Mouse (Mus musculus) olfactory bulb, adult 2 months (tissue): ENCODE data around the gene Sfpq. TPM values are rescaled to one million over a fixed set of nuclear protein-coding genes. Genes with fewer than 3 reads are reported as not detected.
"Not testable (repeated sequence)": the region's sequence is repeated elsewhere in the genome, so short reads cannot be mapped to it uniquely, and the experiment has no call there.

ENCODE experiments used
- H3K27ac ChIP-seq: fragments of 200-500 bp; 2 replicates; pipeline ENCODE4 v1.5.1; 2012; ENCODE audit warnings: low read depth, low read length; ENCODE audit not compliant: insufficient read depth
- H3K4me1 ChIP-seq: fragments of 200-500 bp; 2 replicates; pipeline ENCODE4 v1.6.1; 2012; ENCODE audit warnings: low read length; ENCODE audit not compliant: control insufficient read depth, insufficient read depth
- H3K4me3 ChIP-seq: fragments of 200-500 bp; 2 replicates; pipeline ENCODE4 v1.5.1; 2012; ENCODE audit warnings: mild to moderate bottlenecking, low read depth, low read length, moderate library complexity; ENCODE audit not compliant: insufficient read depth
- CTCF ChIP-seq: fragments of 200-500 bp; IDR thresholded peaks from 2 replicates; pipeline ENCODE4 v1.5.1; 2012; ENCODE audit warnings: low read depth, mild to moderate bottlenecking, low read length, moderate library complexity; ENCODE audit not compliant: insufficient read depth
- POLR2A ChIP-seq: fragments of 200-500 bp; IDR thresholded peaks from 2 replicates; pipeline ENCODE4 v1.6.1; 2012; ENCODE audit warnings: mild to moderate bottlenecking, low read depth, low read length, moderate library complexity; ENCODE audit not compliant: insufficient read depth
- WGBS: fragments of 180-500 bp; shearing (Covaris S2); methylation state at CpG from one replicate; pipeline ENCODE4 v1.1.7; 2018; 5-methylcytosine and 5-hydroxymethylcytosine counted together
- polyA plus RNA-seq: library from polyadenylated mRNA; stranded (reverse); fragments of >200 nt; gene quantifications from 2 replicates; pipeline ENCODE4 v1.2.4, GENCODE M21; 2012; ENCODE audit warnings: low replicate concordance; ENCODE audit not compliant: missing spikeins, insufficient read depth, insufficient read length

Gene Sfpq
- polyA plus RNA-seq, result 295 and 1,081 TPM in 2 replicates

DNA sequence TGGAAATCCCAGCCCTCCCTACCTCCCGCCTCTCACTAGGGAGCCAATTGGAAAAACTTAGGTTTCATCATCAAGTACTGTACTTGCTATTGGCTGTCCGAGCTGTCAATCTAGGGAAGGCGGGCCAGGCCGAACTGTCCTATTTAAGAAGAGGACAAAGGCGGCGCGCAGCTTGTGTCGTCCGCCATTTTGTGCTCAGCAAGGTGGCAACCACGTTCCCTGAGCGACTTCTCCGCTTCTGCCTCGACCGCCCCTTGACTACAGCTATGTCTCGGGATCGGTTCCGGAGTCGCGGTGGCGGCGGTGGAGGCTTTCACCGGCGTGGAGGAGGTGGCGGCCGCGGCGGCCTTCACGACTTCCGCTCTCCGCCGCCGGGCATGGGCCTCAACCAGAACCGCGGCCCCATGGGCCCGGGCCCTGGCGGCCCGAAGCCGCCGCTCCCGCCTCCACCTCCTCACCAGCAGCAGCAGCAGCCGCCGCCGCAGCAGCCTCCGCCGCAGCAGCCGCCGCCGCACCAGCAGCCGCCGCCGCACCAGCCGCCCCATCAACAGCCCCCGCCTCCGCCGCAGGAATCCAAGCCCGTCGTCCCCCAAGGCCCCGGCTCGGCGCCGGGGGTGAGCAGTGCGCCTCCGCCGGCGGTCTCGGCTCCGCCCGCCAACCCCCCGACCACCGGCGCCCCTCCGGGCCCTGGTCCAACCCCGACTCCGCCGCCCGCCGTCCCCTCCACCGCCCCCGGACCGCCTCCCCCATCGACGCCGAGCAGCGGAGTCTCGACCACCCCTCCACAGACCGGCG lies at the start of gene Sfpq:
TSS of gene Sfpq (plus strand) at position 174 of the 795 bp plus-strand sequence.
- peak within 1 kb of the TSS; percentile 97 for H3K27ac ChIP-seq
- H3K4me1 ChIP-seq, result 0 out of 2 replicates have a peak, but pooled peaks cover 2% of the 10 kb centered on the region
- TF ChIP-seq POLR2A (peak; percentile 97), CTCF (no peak)
- WGBS, result under 1% methylated on average over 86 of the region's 87 CpGs
- H3K4me3 ChIP-seq, result peak within 1 kb of the TSS; percentile 98

DNA sequence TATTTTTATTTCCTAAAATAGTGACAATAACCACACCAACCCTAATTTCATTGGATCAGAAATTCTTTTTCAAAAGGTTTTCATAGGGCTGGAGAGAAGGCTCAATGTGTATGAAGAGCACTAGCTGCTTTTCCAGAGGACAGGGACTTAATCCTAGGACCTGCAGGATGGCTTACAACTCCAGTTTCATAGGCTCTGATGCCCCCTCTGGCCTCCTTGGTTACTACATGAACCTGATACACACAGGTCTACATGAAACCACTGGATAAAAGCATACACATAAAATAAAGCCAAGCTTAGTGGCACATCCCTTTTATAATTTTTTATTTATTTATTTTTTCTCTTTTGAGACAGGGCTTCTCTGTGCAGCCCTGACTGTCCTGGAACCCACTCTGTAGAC lies 43.7 kb upstream of the Sfpq start:
- no peaks in the 10 kb centered on the region for H3K4me1 ChIP-seq
- H3K4me3 ChIP-seq, result no peak overlapping the region
- TF ChIP-seq POLR2A (no peak), CTCF (no peak)
- no peak overlapping the region for H3K27ac ChIP-seq

DNA sequence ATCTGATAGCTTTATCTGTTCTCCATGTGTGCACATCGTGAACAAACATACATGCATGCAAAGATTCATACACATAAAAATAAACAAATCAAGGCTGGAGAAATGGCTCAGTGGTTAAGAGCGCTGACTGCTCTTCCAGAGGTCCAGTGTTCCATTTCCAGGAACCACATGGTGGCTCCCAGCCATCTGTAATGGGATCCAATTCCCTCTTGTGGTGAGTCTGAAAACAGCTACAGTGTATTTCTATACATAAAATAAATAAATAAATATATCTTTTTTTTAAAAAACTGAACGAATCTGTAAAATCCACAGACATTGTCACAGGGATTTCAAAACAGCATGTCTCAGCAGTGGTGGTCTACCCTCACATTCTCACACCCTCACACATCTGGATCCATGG lies 42.4 kb upstream of the Sfpq start:
- Histone ChIP-seq H3K27ac (no peak overlapping the region), H3K4me3 (no peak overlapping the region), H3K4me1 (no peaks in the 10 kb centered on the region)
- WGBS, result 84% methylated on average over 3 of the region's 3 CpGs
- no peak for TF ChIP-seq CTCF
- no peak for TF ChIP-seq POLR2A

GRCm38 (mm10) chr4:126983321-126983720 lies 37.8 kb upstream of the Sfpq start:
- Histone ChIP-seq H3K4me1 (no peaks in the 10 kb centered on the region), H3K27ac (no peak overlapping the region), H3K4me3 (no peak overlapping the region)
- TF ChIP-seq CTCF (no peak), POLR2A (no peak)
- WGBS, result 82% methylated on average over 3 of the region's 3 CpGs

GRCm38 (mm10) chr4:126983736-126984525 lies 37.2 kb upstream of the Sfpq start:
- 89% methylated on average over 13 of the region's 13 CpGs for WGBS
- not testable (repeated sequence) for H3K4me3 ChIP-seq, H3K4me1 ChIP-seq, H3K27ac ChIP-seq

DNA sequence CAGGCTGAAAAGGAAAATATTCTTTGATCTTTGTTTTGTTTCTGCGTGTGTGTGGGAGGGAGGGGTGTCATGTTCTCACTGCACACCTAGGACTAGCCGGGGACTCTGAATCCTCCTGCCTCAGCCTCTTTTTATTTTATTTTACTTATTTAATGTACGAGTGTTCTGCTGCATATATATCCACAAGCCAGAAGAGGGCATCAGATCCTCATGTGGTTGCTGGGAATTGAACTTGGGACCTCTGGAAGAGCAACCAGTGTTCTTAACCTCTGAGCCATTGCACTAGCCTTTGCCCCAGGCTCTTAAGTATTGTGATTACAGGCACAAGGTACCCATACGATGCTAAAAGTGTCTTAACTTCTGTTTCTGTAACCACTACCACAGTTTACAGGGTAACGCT lies 34.4 kb upstream of the Sfpq start:
- WGBS, result 82% methylated on average over 5 of the region's 5 CpGs
- Histone ChIP-seq H3K4me1 (no peaks in the 10 kb centered on the region), H3K4me3 (no peak overlapping the region), H3K27ac (no peak overlapping the region)
- TF ChIP-seq CTCF (no peak), POLR2A (no peak)

- Histone ChIP-seq H3K4me1 (no peaks in the 10 kb centered on the region), H3K27ac (no peak overlapping the region), H3K4me3 (no peak overlapping the region)
- 83% methylated on average over 4 of the region's 4 CpGs for WGBS
- TF ChIP-seq CTCF (no peak), POLR2A (no peak)
Measured at GRCm38 (mm10) chr4:126988503-126988902, 32.6 kb upstream of the Sfpq start.

GRCm38 (mm10) chr4:126990553-126990952 lies 30.6 kb upstream of the Sfpq start:
- TF ChIP-seq POLR2A (no peak), CTCF (no peak)
- Histone ChIP-seq H3K27ac (no peak overlapping the region), H3K4me3 (no peak overlapping the region), H3K4me1 (no peaks in the 10 kb centered on the region)

- no peak overlapping the region for H3K27ac ChIP-seq
- no peak overlapping the region for H3K4me3 ChIP-seq
- TF ChIP-seq CTCF, result no peak
- TF ChIP-seq POLR2A, result no peak
- WGBS, result 69% methylated on average over 5 of the region's 5 CpGs
- H3K4me1 ChIP-seq, result no peaks in the 10 kb centered on the region
Measured at GRCm38 (mm10) chr4:126992356-126992755, 28.8 kb upstream of the Sfpq start.

DNA sequence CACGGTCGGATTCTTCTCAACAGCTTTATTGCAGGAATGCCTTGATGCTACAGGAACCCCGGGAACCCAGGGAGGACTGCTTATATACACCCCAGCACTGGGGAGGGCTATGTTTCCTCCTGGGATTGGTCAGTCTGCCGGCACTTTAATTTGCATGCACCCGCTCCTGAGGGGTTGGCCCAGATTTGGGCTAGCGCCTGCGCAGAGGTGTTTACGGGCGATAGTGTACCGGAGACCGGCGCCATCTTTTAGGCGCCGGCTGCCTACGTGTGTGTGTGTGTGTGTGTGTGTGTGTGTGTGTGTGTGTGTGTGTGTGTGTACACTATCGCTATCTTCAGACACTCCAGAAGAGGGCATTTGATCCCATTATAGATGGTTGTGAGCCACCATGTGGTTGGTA lies 21.8 kb upstream of the Sfpq start:
- H3K4me1 ChIP-seq, H3K27ac ChIP-seq, H3K4me3 ChIP-seq: not testable (repeated sequence)
- 96% methylated on average over 16 of the region's 16 CpGs for WGBS
